Mouse (Mus musculus): ENCODE measurements at regions not wholly inside any gene's neighbourhood (a gene's known extent, or its start where the extent isn't known, plus 50 kb on each side); places are given as distances from the start of the nearest gene placed in this dataset.
A peak's percentile ranks its signal among the peaks of the same experiment; 100 is the strongest.

DNA sequence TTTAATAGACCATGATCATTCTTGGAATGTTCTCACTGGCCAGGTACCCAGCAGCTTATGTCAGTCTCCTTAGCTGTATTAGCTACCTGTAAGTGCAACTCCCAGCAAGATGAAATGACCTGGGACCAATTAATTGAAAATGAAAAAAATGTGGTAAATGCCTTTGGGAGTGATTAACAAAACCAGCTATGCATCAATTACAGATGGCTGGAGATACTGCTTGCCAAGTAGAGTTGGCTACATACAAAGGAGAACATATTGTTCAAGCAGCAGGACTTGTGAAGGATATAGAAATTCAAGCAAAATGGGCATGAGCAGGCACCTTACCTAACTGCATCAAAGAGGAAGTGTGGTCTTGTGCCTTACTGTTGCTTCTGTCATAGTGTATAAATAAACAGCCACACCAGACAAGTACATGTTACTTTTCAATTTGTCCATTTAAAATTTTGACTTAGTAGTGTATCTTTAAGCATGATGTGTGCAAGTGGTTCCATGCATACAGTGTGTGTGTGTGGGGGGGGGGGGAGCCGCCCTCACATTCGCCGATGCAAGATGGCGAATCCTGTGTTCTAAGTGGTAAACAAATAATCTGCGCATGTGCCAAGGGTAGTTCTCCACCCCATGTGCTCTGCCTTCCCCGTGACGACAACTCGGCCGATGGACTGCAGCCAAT, 307.0 kb downstream of the Pcdh17 start:
- H3K27ac ChIP-seq, result no peak overlapping the region
- no peaks in the 10 kb centered on the region for H3K36me3 ChIP-seq
- no peak overlapping the region for H3K4me3 ChIP-seq
- H3K9me3 ChIP-seq, result no peaks in the 10 kb centered on the region
- no peaks in the 10 kb centered on the region for H3K4me1 ChIP-seq
- no peak for ATAC-seq (ENCODE audit: insufficient number of reproducible peaks, insufficient read depth, low FRiP score, low TSS enrichment)
- WGBS, result 98% methylated on average over 9 of the region's 9 CpGs
- H3K4me2 ChIP-seq (replicated peaks), result no peak overlapping the region
- no peak overlapping the region for H3K9ac ChIP-seq
- H3K27me3 ChIP-seq, result no peaks in the 10 kb centered on the region

DNA sequence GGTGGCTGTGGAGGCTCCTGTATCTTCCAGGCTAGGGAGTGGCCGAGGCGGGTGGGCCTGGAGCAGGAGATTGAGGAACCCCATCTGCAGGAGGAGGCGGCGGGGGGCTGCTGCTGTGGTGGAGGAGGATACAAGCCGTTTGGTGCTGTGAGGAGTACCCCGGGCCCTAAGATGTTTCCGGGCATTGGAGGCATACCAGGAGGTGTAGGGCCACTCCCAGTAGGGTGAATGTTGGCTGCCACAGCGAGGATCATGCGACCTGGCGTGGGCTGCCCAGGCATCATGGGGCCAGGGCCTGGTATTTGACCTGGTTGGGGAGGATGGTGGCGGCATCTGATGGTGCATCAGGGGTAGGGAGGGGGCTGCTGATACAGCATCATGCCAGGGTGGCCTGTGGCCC, 314.2 kb downstream of the Pcdh17 start:
- Histone ChIP-seq H3K27me3 (no peaks in the 10 kb centered on the region), H3K9ac (no peak overlapping the region), H3K4me3 (no peak overlapping the region), H3K27ac (no peak overlapping the region), H3K9me3 (no peaks in the 10 kb centered on the region), H3K4me1 (no peaks in the 10 kb centered on the region), H3K4me2 (replicated peaks) (no peak overlapping the region), H3K36me3 (no peaks in the 10 kb centered on the region)
- ATAC-seq (ENCODE audit: insufficient number of reproducible peaks, insufficient read depth, low FRiP score, low TSS enrichment), result 0 out of 2 replicates have a peak, but pooled peaks have one; percentile 56
- 96% methylated on average over 11 of the region's 11 CpGs for WGBS

- Histone ChIP-seq H3K9ac (no peak overlapping the region), H3K27me3 (no peaks in the 10 kb centered on the region), H3K4me1 (no peaks in the 10 kb centered on the region), H3K4me3 (no peak overlapping the region), H3K4me2 (replicated peaks) (no peak overlapping the region), H3K27ac (no peak overlapping the region), H3K9me3 (no peaks in the 10 kb centered on the region), H3K36me3 (no peaks in the 10 kb centered on the region)
- 86% methylated on average over 7 of the region's 7 CpGs for WGBS
- ATAC-seq (ENCODE audit: insufficient number of reproducible peaks, insufficient read depth, low FRiP score, low TSS enrichment), result no peak
Measured at GRCm38 (mm10) chr14:84793157-84793556, 349.8 kb downstream of the Pcdh17 start.

- no peak overlapping the region for H3K4me2 ChIP-seq (replicated peaks)
- H3K9ac ChIP-seq, result no peak overlapping the region
- H3K36me3 ChIP-seq, result no peaks in the 10 kb centered on the region
- H3K9me3 ChIP-seq, result no peaks in the 10 kb centered on the region
- H3K27me3 ChIP-seq, result no peaks in the 10 kb centered on the region
- 80% methylated on average over 1 of the region's 1 CpGs for WGBS
- no peak overlapping the region for H3K4me3 ChIP-seq
- no peaks in the 10 kb centered on the region for H3K4me1 ChIP-seq
- no peak overlapping the region for H3K27ac ChIP-seq
- no peak for ATAC-seq (ENCODE audit: insufficient number of reproducible peaks, insufficient read depth, low FRiP score, low TSS enrichment)
Measured at GRCm38 (mm10) chr14:84800925-84801324, 357.6 kb downstream of the Pcdh17 start.

- Histone ChIP-seq H3K9ac (no peak overlapping the region), H3K4me2 (replicated peaks) (no peak overlapping the region), H3K27ac (no peak overlapping the region), H3K9me3 (no peaks in the 10 kb centered on the region), H3K4me3 (no peak overlapping the region), H3K36me3 (no peaks in the 10 kb centered on the region), H3K27me3 (no peaks in the 10 kb centered on the region), H3K4me1 (no peaks in the 10 kb centered on the region)
- ATAC-seq (ENCODE audit: insufficient number of reproducible peaks, insufficient read depth, low FRiP score, low TSS enrichment), result no peak
Measured at GRCm38 (mm10) chr14:84802640-84803039, 359.3 kb downstream of the Pcdh17 start.

Measured in embryonic facial prominence, embryonic 12.5 days (tissue).